Mouse (Mus musculus) frontal cortex, postnatal 25 days (tissue): ENCODE data around the gene Aass.

Experiments used
- DNase-seq, 2 experiments: peaks; one replicate each; pipeline ENCODE4 v3.0.0; 2022; ENCODE audit warnings: low spot score in 2 of 2

The Aass gene

GRCm38 (mm10) chr6:23055734-23056133, 77.1 kb downstream of the Aass start:
- DNase-seq, result no peak

- no peak for DNase-seq
These were observed 84.0 kb downstream of the Aass start for GRCm38 (mm10) chr6:23048836-23049235.

GRCm38 (mm10) chr6:23028251-23028650, 104.5 kb downstream of the Aass start:
- DNase-seq, result no peak
